Mouse (Mus musculus): Measurements from ENCODE around the gene Fam131a.
"Not testable (repeated sequence)": the region's sequence is repeated elsewhere in the genome, so short reads cannot be mapped to it uniquely, and the experiment has no call there.

Gene Fam131a

GRCm38 (mm10) chr16:20693111-20693701 is at the start of gene Fam131a:
Gene Fam131a, plus strand, starts transcription at chr16:20693241.
- DNase-seq (ENCODE audit: low spot score in 2 of 2), result peak; percentile 65 to 70

- no peak for DNase-seq (ENCODE audit: low spot score in 2 of 2)
Observed at GRCm38 (mm10) chr16:20643911-20644310, 49.1 kb upstream of the Fam131a start.

- DNase-seq (ENCODE audit: low spot score in 2 of 2), result peak; percentile 87 to 89
Observed at GRCm38 (mm10) chr16:20651076-20651946, 41.7 kb upstream of the Fam131a start, which contains the start of gene Psmd2. Gene Psmd2, plus strand, starts transcription at chr16:20651652.

DNA sequence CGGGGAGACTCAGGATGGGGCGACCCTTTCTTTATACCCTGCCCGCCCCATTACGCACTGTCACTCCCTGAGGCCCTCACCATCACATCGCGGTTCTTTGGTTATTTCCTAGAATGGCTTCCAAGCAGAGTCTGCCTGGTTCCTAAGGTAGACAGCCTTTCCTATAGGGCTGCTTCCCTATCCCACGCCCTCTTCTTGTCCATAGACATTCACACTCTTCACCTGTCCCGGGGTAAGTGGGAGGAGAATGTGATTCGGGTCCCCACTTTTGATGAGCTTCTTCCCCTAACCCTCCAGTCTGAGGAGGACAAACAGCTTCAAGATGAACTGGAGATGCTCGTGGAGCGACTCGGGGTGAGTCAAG is 41.1 kb upstream of the Fam131a start:
- no peak for DNase-seq (ENCODE audit: low spot score in 2 of 2)

DNA sequence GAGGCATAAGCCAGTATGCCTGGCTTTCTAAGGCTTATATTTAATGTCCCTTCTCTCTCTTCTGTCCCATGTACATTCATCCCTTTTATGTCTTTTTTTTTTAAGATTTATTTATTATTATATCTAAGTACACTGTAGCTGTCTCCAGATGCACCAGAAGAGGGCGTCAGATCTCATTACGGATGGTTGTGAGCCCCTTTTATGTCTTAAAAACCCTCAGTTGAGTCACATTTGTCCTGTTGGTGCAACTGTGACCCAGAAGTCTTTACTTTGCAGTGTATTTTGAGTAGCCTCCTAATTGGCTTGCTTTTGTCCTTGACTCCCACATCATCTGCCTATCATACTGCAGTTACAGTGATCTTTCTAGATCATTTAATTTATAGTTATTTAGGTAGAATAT is 39.7 kb upstream of the Fam131a start:
- DNase-seq (ENCODE audit: low spot score in 2 of 2), result no peak

GRCm38 (mm10) chr16:20657661-20658060 is 35.4 kb upstream of the Fam131a start:
- DNase-seq (ENCODE audit: low spot score in 2 of 2), result no peak

DNA sequence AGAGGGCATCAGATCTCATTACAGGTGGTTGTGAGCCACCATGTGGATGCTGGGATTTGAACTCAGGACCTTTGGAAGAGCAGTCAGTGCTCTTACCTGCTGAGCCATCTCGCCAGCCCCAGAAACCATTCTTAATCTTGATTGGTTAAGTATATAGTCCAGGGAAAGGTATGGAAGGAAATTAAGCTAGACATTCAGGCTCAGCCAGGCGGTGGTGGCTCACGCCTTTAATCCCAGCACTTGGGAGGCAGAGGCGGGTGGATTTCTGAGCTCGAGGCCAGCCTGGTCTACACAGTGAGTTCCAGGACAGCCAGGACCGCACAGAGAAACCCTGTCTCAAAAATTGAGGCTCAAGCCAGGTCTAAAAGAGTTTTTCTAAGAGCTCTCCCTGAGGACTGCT is 25.0 kb upstream of the Fam131a start, which contains the start of gene Eif4g1:
TSS of gene Eif4g1 (plus strand) at position 301 of the 400 bp plus-strand sequence.
- DNase-seq (ENCODE audit: low spot score in 2 of 2), result not testable (repeated sequence)

- DNase-seq (ENCODE audit: low spot score in 2 of 2), result no peak
Observed at GRCm38 (mm10) chr16:20670291-20670690, 22.8 kb upstream of the Fam131a start.

DNA sequence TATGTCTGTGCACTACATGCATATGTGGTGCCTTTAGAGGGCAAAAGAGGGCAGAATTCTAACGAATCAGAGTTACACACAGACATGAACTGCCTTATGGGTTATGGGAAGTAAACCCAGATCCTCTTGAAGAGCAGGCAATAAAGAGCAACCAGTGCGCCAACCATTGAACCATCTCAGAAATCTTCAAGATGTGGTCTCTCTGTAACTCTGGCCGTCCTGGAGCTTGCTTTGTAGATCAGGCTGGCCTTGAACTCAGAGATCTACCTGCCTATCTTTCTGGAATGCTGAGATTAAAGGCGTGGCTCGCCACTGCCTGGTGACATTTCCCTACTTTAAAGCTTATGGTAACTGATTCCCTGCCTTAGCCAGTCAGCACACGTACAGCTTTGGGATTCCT is 21.2 kb upstream of the Fam131a start:
- DNase-seq (ENCODE audit: low spot score in 2 of 2), result no peak

DNA sequence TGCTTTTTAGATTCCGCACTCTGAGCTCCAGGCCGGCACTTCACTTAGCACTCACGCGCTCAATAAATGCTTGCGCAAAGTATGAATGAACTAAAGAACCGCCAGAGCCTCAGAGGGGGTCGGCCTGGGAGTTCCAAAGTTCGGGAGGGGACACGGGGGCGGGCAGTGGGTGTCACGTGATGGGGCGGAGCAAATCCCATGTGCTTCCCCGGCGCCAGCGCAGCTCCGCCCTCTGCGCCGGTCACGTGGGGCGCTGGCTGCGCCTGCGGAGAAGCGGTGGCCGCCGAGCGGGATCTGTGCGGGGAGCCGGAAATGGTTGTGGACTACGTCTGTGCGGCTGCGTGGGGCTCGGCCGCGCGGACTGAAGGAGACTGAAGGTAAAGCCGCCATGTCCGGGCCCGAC is 20.5 kb upstream of the Fam131a start:
- peak; percentile 90 to 92 for DNase-seq (ENCODE audit: low spot score in 2 of 2)

DNA sequence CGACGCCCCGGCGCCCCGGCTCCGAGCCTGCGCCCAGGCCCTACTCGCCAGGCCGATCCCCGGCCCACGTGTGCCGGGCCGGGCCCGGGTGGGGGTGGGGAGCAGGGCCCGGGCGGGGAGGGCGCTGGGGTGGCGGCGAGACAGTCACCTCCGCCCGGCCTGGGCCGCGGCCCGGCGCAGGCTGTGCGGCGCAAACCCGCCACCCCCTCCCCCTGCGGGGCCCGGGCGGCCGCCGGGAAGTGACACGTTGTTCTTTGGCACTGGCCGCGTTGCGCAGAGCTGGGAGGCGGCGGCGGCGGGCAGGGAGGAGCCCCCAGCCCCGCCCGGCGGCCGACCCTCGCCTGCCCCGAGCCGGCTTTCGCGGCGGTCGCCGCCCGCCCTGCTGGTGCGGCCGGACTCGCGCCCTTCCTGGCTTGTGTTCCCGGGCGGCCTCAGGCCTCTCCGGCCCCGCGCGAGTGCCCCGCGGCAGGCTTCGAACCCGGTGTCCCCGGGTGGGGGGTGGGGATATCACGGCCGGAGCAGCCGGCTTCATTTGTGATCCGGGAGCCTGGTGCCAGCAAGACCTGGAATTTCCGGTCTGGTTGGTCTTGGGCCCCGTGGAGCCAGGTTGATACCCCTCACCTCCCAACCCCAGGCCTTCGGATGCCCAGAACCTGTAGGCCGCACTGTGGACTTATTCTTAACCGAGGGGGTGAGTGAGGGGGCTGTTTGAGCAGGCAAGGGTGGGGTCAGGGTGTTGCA is 19.9 kb upstream of the Fam131a start:
- no peak for DNase-seq (ENCODE audit: low spot score in 2 of 2)

DNA sequence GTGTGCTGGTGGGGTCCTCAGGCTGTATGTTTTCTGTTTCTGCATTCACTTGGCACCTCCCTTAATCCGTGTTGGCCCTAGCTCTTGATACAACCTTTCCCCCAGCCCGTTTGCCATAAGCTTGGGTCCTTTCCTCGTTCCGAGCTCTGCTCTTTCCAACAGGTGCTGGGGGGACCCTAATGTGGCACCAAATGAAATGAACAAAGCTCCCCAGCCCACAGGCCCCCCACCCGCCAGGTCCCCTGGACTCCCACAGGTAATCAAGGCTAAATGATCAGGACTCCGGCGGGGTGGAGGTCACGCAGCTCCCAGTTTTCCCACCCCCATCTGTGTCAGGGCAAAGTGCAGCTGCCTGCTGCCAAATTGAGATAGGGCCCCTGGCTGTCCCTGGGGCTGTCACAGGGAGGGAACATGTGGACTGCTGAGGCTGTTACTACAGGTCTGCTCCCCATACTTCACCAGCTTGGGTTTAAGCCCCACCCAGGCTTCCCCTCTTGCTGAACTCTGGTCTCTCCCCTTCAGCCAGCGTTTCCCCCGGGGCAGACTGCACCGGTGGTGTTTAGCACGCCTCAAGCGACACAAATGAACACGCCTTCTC is 19.2 kb upstream of the Fam131a start:
- peak in 1 of 2 experiments; percentile 25 for DNase-seq (ENCODE audit: low spot score in 2 of 2)

DNA sequence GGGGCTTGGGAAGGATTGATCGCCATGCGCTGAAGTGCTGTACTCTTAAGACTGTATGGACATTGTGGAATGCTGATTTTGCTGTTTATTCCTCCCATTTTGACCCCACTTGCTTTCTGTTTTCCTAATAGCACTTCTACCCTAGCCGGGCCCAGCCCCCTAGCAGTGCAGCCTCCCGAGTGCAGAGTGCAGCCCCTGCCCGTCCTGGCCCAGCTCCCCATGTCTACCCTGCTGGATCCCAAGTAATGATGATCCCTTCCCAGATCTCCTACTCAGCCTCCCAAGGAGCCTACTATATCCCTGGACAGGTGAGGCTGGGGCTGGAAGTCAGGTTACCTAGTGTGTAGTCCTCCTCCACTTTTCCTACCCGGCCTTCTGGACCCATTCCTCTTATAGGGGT is 17.8 kb upstream of the Fam131a start:
- DNase-seq (ENCODE audit: low spot score in 2 of 2), result no peak

DNA sequence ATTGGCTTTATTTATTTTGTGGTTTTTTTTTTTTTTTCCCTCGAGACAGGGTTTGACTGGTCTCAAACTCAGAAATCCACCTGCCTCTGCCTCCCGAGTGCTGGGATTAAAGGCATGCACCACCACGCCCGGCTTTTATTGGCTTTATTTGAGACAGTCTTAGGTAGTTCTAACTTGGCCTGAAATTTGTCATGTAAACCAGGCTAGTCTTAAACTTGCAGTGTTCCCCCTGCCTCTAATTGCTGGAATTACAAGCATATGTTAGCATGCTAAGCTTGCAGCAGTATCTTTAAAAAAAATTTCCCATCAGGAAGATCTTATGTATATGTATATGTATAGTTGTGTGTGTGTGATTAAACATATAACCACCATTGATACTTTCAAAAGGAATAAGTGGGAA is 16.3 kb upstream of the Fam131a start:
- DNase-seq (ENCODE audit: low spot score in 2 of 2), result no peak

DNA sequence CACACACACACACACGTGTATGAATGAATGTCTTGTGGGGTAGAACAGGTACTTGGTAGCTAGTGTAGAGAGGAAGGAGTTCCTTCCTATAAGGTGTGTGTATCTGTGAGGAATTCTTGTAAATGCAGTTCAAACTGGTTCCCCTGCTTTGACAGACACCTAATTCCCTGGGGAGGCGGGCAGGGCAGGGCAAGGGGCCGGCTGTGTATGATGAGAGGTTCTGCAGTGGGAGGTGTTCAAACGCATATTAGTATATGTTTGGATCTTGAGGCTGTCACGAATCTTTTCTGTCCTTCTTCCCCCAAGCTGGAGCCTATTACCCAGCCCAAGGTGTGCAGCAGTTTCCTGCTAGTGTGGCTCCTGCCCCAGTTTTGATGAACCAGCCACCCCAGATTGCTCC is 15.7 kb upstream of the Fam131a start:
- DNase-seq (ENCODE audit: low spot score in 2 of 2), result no peak

DNA sequence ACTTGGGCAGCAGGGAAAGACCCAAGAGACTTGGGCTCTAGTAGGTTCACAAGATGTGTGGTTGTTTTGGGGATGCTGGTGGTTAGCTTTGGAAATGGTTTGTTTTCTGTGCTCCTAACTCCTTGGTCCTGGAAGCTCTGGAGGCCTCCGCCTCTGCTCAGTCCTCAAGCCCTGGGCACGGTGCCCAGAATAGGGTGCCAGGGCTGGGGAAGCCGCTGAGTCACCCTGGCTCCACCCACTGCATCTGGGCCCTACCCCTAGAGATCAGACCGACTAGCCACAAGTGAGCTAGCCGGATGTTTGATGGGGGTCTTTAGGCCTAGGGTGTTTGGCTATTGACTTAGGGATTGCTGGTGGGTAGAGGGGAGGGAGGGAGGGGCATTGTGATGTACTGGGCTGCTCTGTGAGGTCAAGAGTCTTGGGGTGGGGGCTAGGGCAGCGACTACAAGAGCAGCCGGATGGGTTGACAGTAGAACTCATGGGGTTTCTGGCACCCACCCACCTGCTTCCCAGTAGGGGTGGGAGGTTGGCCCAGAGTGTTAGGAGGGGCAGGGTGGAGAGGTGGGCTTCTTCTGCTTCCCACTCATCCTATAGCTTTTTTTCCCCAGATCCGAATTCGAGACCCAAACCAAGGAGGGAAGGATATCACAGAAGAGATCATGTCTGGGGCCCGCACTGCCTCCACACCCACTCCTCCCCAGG is 14.9 kb upstream of the Fam131a start:
- DNase-seq (ENCODE audit: low spot score in 2 of 2), result no peak

- no peak for DNase-seq (ENCODE audit: low spot score in 2 of 2)
Observed at GRCm38 (mm10) chr16:20690774-20691173, 2.3 kb upstream of the Fam131a start.

GRCm38 (mm10) chr16:20691617-20692016 is 1.4 kb upstream of the Fam131a start:
- DNase-seq (ENCODE audit: low spot score in 2 of 2), result no peak

DNA sequence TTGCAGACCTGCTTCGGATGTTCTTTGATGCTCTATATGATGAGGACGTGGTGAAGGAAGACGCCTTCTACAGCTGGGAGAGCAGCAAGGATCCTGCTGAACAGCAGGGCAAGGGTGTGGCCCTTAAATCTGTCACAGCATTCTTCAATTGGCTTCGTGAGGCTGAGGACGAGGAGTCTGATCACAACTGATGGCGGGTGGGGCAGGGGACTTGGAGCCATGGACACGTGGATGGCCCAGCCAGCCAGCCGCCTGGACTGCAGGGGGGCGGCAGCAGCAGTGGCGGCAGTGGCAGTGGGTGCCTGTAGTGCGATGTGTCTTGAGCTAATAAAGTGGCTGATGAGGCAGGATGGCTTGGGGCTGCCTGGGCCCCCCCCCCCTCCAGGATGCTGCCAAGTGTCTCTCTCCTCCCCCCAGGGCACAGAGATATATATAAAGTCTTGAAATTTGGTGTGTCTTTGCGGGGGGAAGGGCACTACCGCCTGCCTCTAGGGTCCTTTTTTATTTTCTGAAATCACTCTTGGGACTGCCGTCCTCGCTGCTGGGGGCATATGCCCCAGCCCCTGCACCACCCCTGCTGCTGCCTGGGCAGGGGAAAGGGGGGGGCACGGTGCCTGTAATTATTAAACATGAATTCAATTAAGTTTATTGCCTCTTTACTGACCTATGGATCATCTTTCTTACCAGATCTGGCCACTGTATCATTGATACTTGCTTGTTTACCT is 638 bp upstream of the Fam131a start:
- DNase-seq (ENCODE audit: low spot score in 2 of 2), result no peak

GRCm38 (mm10) chr16:20694781-20695180 is 1.7 kb downstream of the Fam131a start:
- no peak for DNase-seq (ENCODE audit: low spot score in 2 of 2)
